Mouse (Mus musculus) stomach, embryonic 15.5 days (tissue): ENCODE measurements around the gene 1810024B03Rik. TPM values are rescaled to one million over a fixed set of nuclear protein-coding genes. Genes with fewer than 3 reads are reported as not detected.

Experiments used
- ATAC-seq: fragments of 200-750 bp; cut with Nextera tagmentation; 2 replicates; pipeline ENCODE4 v1.8.0; 2017; ENCODE audit warnings: low read depth, moderate number of reproducible peaks, moderate TSS enrichment; ENCODE audit not compliant: insufficient read depth, low FRiP score
- H3K27ac ChIP-seq: fragments of 300-500 bp; sonication (generic); 2 replicates; pipeline ENCODE4 v1.5.1; 2015; ENCODE audit warnings: mild to moderate bottlenecking, inconsistent platforms
- H3K27me3 ChIP-seq: fragments of 300-500 bp; sonication (generic); replicated peaks from 2 replicates; pipeline ENCODE4 v1.6.1; 2015; ENCODE audit warnings: inconsistent platforms
- H3K36me3 ChIP-seq: fragments of 300-500 bp; sonication (generic); 2 replicates; pipeline ENCODE4 v1.6.1; 2015; ENCODE audit warnings: inconsistent platforms
- H3K4me1 ChIP-seq: fragments of 300-500 bp; sonication (generic); 2 replicates; pipeline ENCODE4 v1.6.1; 2015; ENCODE audit warnings: inconsistent platforms
- H3K4me2 ChIP-seq: fragments of 300-500 bp; sonication (generic); 2 replicates; pipeline ENCODE4 v1.6.1; 2015; ENCODE audit warnings: mild to moderate bottlenecking, inconsistent platforms
- H3K4me3 ChIP-seq: fragments of 300-500 bp; sonication (generic); replicated peaks from 2 replicates; pipeline ENCODE4 v1.5.1; 2015; ENCODE audit warnings: inconsistent platforms
- H3K9ac ChIP-seq: fragments of 300-500 bp; sonication (generic); 2 replicates; pipeline ENCODE4 v1.6.1; 2015; ENCODE audit warnings: inconsistent platforms
- H3K9me3 ChIP-seq: fragments of 300-500 bp; sonication (generic); 2 replicates; pipeline ENCODE4 v1.6.1; 2016; ENCODE audit warnings: inconsistent platforms
- WGBS: fragments of 180-500 bp; shearing (Covaris S2); methylation state at CpG from one replicate; pipeline ENCODE4 v1.1.7; 2015; 5-methylcytosine and 5-hydroxymethylcytosine counted together
- polyA plus RNA-seq: library from polyadenylated mRNA; unstranded; fragments of >200 nt; fragmentation: Nextera tagmentation; extraction: Ambion mirVana; gene quantifications from 2 replicates; pipeline ENCODE4 v1.2.1, GENCODE M21; 2015

The 1810024B03Rik gene
- 1.9 and 2.0 TPM in 2 replicates for polyA plus RNA-seq

DNA sequence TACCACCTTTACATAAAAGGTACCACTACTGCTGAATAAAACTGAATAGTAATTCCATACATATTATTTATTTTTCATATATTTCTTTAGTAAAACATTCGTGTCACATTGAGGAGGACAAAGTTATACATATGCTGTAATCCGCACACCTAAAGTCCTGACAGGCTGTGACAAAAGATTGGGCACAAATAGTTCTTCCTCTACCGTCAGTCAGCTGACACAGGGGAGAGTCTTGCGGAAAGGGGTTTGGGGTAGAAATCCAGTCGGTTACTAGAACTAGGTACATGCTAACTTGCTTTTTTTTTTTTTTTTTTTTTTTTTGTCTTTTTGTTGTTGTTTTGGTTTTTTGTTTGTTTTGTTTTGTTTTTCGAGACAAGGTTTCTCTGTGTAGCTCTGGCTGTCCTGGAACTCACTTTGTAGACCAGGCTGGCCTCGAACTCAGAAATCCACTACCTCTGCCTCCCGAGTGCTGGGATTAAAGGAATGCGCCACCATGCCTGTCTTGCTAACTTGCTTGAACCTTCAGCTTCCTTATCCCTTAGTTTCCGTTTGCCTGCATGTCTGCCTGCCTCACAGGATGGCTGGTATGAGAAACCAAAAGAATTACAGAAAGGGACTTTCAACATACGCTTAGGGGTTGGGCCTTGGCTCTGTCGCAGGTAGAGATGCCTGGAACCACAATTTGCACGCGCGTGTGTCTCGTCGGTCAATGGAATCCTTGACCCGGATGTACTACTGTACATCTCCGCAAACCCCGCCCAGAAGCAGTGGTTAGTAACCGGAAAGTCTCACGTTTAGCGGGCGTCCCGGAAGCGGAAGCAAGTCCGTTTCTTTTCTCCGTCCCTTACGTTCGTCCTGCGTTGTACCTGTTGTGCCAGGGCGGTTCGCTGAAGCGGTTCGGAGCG is at the start of gene 1810024B03Rik, which contains the start of gene Snrnp200:
Gene 1810024B03Rik (minus strand): TSS at position 734 of the 905 bp plus-strand sequence.
Gene Snrnp200 (plus strand): TSS at position 840 of the 905 bp plus-strand sequence.
- Histone ChIP-seq H3K9me3 (no peaks in the 10 kb centered on the region), H3K4me2 (peak within 1 kb of the TSS; percentile 82), H3K4me1 (peaks cover 3% of the 10 kb centered on the region; the same call in 1 of the 2 replicates), H3K36me3 (peaks cover 24% of the 10 kb centered on the region), H3K9ac (peak within 1 kb of the TSS; percentile 80), H3K4me3 (peak within 1 kb of the TSS; percentile 94), H3K27ac (peak within 1 kb of the TSS; percentile 73), H3K27me3 (no peaks in the 10 kb centered on the region)
- peak; percentile 99 for ATAC-seq
- WGBS, result 9% methylated on average over 36 of the region's 36 CpGs

DNA sequence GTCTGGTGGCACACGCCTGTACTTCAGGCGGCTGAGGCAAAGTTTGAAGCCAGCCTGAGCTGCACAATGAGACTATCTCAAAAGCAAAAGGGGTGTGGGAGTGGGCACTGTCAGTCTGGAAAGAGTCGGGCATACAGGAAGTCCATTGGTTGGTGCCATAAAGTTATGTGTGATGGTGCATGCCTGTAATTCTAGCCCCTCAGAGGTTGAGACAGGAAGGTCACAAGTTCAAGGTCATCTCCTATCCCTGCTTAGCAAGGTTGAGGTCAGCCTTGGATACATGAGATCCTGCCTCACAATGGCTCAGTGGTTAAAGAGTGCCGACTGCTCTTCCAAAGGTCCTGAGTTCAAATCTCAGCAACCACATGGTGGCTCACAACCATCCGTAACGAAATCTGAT is 47.2 kb upstream of the 1810024B03Rik start:
- Histone ChIP-seq H3K4me1 (peaks cover 3% of the 10 kb centered on the region; the same call in 1 of the 2 replicates), H3K27ac (no peak overlapping the region), H3K9ac (no peak overlapping the region), H3K36me3 (peaks cover 27% of the 10 kb centered on the region), H3K4me3 (no peak overlapping the region), H3K9me3 (no peaks in the 10 kb centered on the region), H3K4me2 (no peak overlapping the region), H3K27me3 (no peaks in the 10 kb centered on the region)
- WGBS, result 82% methylated on average over 6 of the region's 6 CpGs
- ATAC-seq, result no peak

DNA sequence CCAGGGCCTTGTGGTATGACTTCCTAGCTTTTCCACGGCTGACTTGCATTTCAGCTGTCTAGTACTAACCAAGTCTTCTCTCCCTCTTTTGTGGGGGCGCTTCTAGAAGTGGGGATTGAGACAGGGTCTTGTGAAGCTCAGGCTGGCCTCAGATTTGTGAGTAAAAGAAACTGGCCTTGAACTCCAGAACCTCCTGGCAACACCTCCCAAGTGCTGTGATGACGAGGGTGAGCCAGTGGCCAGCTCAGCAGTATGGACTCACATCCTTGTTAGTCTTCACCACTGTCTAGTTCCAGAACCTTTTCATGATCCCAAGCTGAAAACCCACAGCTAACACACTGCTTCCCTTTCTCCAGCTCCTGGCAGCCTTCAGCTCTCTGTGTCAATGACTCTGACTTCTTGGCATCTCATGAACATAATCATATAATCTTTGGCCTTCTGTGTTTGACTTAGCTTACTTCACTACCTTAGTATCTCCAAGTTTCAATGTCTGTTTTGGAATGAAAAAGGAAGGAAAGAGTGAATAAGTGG is 46.6 kb upstream of the 1810024B03Rik start:
- Histone ChIP-seq H3K27me3 (no peaks in the 10 kb centered on the region), H3K9me3 (no peaks in the 10 kb centered on the region)
- 92% methylated on average over 3 of the region's 3 CpGs for WGBS

DNA sequence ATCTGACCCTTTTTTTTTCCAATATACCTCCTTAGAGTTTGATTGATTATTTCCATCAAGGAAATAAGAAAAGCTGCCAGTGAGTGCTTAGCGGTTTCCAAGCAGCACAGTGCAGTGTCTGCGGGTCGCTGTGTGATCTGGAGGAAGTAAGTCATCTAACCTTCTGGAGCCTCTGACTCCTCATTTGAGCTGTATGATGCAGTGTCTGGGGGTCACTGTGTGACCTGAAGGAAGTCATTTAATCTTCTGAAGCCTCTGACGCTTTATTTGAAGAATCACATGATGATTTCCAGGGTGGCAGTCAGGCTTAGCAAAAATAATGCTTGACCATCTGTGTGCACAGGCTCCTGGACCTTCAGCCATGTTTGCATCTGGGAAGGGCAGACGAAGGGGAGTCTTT is 44.7 kb upstream of the 1810024B03Rik start:
- Histone ChIP-seq H3K4me2 (no peak overlapping the region), H3K27ac (no peak overlapping the region), H3K36me3 (peaks cover 17% of the 10 kb centered on the region; the same call in 1 of the 2 replicates), H3K4me1 (peaks cover 14% of the 10 kb centered on the region), H3K27me3 (no peaks in the 10 kb centered on the region), H3K9me3 (no peaks in the 10 kb centered on the region), H3K4me3 (no peak overlapping the region), H3K9ac (no peak overlapping the region)
- ATAC-seq, result no peak
- 57% methylated on average over 5 of the region's 5 CpGs for WGBS

More for the DNA sequence above, 46.6 kb upstream of the 1810024B03Rik start:
- H3K4me1 ChIP-seq, result peaks cover 3% of the 10 kb centered on the region; the same call in 1 of the 2 replicates
- peaks cover 26% of the 10 kb centered on the region for H3K36me3 ChIP-seq
- H3K9ac ChIP-seq, result no peak overlapping the region
- no peak overlapping the region for H3K4me2 ChIP-seq
- H3K4me3 ChIP-seq, result no peak overlapping the region
- ATAC-seq, result no peak
- no peak overlapping the region for H3K27ac ChIP-seq

DNA sequence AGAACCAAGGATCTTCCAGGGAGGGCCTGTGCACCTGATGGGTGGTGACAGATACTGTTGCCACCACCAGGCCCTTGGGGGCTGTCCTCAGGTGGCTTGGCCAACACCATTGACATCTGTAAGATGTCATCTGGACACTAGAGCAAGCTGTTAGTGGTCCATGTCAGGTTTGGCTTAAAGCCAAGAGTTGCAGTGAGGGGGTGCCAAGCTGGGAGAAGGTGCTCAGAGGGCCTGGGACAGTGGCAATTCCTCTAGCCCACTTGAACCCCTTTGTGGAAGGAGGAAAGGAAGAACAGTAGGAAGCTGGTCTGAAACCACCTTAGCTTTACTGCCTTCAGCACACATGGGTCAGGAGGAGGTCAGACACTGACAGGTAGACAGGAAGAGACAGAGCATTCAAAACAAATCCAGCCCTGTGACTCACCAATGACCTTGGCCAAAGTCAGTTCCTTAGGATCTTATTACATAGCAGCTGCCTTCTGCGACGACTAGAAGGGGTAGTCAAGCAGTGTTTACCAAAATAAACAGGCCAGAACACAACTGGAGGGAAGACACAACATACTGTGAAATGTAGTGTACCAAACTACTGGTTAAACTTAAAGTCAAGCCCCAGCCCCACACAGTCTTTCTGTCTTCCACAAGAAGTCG is 43.9 kb upstream of the 1810024B03Rik start:
- WGBS, result 58% methylated on average over 3 of the region's 3 CpGs
- Histone ChIP-seq H3K9ac (no peak overlapping the region), H3K36me3 (peaks cover 10% of the 10 kb centered on the region; the same call in 1 of the 2 replicates), H3K4me2 (no peak overlapping the region), H3K27me3 (no peaks in the 10 kb centered on the region), H3K27ac (no peak overlapping the region), H3K4me3 (no peak overlapping the region), H3K9me3 (no peaks in the 10 kb centered on the region), H3K4me1 (peaks cover 15% of the 10 kb centered on the region)
- no peak for ATAC-seq

DNA sequence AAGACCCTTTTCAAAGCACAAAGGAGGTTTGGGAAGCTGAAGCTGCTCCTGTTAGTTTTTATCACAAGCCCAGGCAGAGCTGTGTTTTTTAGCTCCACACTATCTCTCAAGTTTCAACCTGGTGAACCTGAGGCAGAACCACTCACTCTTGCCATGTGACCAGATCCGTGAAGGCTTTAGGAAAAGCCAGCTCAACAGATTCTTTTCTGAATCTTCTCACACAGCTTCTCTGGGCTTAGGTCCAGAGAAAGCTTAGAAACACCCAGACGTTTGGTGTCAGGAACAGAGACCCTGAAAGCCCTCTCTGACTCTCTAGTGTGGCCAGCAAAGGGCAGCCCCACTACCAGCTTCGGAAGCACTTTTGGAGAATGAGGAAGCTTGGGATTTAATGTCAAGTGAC is 43.4 kb upstream of the 1810024B03Rik start:
- Histone ChIP-seq H3K36me3 (peaks cover 8% of the 10 kb centered on the region; the same call in 1 of the 2 replicates), H3K27ac (no peak overlapping the region)
- WGBS, result 69% methylated on average over 3 of the region's 3 CpGs

DNA sequence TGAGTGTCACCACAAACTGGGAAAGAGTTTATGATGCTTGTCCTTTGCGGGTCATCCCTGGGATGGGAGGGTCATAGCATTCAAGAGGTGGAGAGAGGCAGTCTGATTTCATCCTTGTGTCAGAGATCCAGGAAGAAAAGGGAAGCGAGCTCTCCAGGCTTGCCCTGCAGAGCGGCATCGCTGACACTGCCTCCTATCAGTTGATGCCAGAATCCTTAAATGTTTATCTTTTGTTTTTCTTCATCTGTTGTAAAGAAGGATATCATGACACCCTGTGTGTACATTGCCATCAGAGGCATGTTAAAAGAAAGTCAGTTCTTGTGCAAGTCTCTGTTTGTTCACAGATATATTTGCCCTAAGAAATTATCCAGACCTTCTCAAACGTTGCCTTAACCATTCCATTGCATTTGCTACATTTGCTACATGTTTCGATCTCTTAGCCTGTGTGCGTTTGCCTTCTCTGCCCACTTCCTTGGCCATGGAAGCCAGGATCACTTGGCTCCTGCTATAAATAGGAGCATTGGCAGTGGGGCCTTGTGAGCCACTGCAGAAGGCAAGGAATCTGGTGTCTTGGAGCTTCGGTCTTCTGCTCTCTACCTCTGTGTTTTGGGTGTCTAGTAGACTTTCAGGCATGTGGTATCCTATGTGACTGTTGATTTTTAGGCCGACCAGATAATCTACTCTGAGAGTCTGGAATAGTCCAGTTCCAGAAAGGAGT is 42.4 kb upstream of the 1810024B03Rik start:
- Histone ChIP-seq H3K9me3 (no peaks in the 10 kb centered on the region), H3K4me1 (peaks cover 23% of the 10 kb centered on the region), H3K9ac (no peak overlapping the region), H3K36me3 (peaks cover 8% of the 10 kb centered on the region; the same call in 1 of the 2 replicates), H3K4me3 (no peak overlapping the region), H3K4me2 (no peak overlapping the region), H3K27me3 (no peaks in the 10 kb centered on the region), H3K27ac (no peak overlapping the region)
- 86% methylated on average over 9 of the region's 9 CpGs for WGBS
- ATAC-seq, result no peak

More for the DNA sequence above, 43.4 kb upstream of the 1810024B03Rik start:
- H3K4me3 ChIP-seq, result no peak overlapping the region
- peaks cover 21% of the 10 kb centered on the region for H3K4me1 ChIP-seq
- no peak overlapping the region for H3K4me2 ChIP-seq
- ATAC-seq, result no peak
- no peaks in the 10 kb centered on the region for H3K27me3 ChIP-seq
- H3K9me3 ChIP-seq, result no peaks in the 10 kb centered on the region
- H3K9ac ChIP-seq, result no peak overlapping the region

DNA sequence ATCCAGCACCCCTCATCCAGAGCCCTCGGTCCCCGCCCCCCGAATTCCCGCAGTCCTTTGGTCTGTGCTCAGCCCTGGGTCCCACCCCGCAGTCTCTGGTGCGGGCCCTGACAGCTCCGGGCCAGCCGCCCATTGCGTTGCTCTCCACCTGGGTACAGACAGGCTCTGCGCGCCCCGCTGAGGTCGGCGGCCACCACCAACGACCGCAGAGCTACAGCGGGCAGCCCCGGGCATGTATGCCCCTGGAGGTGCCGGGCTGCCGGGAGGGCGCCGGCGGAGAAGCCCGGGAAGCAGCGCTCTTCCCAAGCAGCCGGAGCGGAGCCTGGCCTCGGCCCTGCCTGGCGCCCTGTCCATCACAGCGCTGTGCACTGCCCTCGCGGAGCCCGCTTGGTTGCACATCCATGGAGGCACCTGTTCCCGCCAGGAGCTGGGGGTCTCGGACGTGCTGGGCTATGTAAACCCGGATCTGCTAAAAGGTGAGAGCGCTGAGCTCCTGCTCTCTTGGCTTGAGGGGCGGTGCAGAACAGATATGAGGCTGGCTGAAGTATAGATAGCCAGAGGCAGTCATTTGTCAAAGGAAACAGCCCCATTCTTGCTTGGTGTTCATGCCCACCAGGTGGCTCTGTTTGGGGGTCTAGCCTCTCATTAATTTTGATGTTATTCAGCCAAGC is 40.4 kb upstream of the 1810024B03Rik start:
- Histone ChIP-seq H3K27me3 (no peaks in the 10 kb centered on the region), H3K9me3 (no peaks in the 10 kb centered on the region), H3K36me3 (peaks cover 18% of the 10 kb centered on the region), H3K4me1 (peaks cover 23% of the 10 kb centered on the region), H3K4me2 (peak overlapping the region; percentile 94), H3K27ac (peak overlapping the region; percentile 81), H3K4me3 (peak overlapping the region; percentile 97), H3K9ac (peak overlapping the region; percentile 80)
- peak; percentile 40 for ATAC-seq
- WGBS, result under 1% methylated on average over 39 of the region's 39 CpGs

DNA sequence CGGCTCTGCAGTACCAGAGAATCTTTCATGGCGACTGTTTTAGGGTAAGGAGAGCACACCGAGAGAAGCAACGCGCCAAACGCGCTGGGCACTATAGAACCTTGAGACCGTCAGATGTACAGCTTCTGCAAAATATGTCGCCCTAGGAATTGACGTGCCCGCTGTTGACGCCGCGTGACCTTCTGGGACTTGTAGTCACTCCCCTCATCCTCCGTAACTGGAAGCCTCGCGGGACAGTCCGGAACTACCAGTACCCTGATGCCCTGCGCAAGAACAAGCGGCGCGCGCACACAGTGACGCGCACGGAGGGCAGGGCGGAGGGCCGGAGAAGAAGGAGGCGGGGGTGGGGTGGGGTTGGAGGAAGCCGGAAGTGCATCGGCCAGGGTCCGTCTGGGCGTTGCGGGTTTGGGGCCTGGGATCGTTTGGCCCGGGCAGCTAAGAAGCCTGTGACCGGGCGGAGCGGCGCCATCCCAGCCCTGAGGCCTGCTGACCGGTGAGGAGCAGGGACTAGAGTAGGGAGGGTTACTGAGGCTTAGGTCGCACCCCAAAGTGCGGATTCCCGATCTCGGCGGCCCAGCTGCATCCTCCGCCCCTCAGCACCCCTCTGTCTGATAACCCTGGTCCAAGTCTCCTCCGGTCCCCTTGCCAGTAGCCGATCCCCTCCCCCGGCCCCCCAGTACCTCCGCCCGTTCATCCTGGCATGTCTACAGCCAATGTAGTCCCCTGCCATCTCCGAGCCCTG is 39.7 kb upstream of the 1810024B03Rik start, which contains the start of the genes Ciao1 and Tmem127:
Gene Ciao1 (minus strand): TSS at position 225 of the 742 bp plus-strand sequence.
Gene Tmem127 (plus strand): TSS at position 317 of the 742 bp plus-strand sequence.
- Histone ChIP-seq H3K9me3 (no peaks in the 10 kb centered on the region), H3K27me3 (no peaks in the 10 kb centered on the region), H3K4me3 (peak within 1 kb of the TSS; percentile 97), H3K4me1 (peaks cover 23% of the 10 kb centered on the region), H3K36me3 (peaks cover 19% of the 10 kb centered on the region), H3K9ac (peak within 1 kb of the TSS; percentile 88), H3K4me2 (peak within 1 kb of the TSS; percentile 94), H3K27ac (peak within 1 kb of the TSS; percentile 81)
- WGBS, result under 1% methylated on average over 52 of the region's 53 CpGs
- peak; percentile 99 for ATAC-seq

DNA sequence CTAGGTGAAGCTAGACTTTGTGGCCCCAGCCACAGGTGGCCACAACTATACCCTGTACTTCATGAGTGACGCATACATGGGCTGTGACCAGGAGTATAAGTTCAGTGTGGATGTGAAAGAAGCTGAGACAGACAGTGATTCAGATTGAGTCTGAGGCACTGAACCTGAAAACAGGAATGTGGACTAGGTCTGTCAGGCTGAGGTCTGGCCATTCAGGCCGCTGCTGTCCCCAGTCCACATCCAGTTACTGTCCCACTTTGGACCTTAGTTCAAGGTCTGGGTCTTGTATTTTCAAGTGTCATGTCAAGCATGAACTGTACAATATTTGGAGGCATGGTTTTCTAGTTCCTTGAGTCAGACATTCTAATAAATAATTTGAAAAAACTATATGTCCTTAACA is 32.0 kb upstream of the 1810024B03Rik start:
- Histone ChIP-seq H3K36me3 (peaks cover 60% of the 10 kb centered on the region), H3K4me3 (no peak overlapping the region), H3K4me2 (no peak overlapping the region), H3K9ac (no peak overlapping the region), H3K9me3 (no peaks in the 10 kb centered on the region), H3K27me3 (no peaks in the 10 kb centered on the region), H3K4me1 (no peaks in the 10 kb centered on the region), H3K27ac (no peak overlapping the region)
- WGBS, result 94% methylated on average over 2 of the region's 2 CpGs
- no peak for ATAC-seq
